Mouse (Mus musculus): ENCODE results near the gene Adamts12. TPM values are rescaled to one million over a fixed set of nuclear protein-coding genes. Genes with fewer than 3 reads are reported as not detected.

The Adamts12 gene
- total and polyA plus RNA-seq, 3 experiments: 0.03 to 0.12 (median 0.04) TPM

DNA sequence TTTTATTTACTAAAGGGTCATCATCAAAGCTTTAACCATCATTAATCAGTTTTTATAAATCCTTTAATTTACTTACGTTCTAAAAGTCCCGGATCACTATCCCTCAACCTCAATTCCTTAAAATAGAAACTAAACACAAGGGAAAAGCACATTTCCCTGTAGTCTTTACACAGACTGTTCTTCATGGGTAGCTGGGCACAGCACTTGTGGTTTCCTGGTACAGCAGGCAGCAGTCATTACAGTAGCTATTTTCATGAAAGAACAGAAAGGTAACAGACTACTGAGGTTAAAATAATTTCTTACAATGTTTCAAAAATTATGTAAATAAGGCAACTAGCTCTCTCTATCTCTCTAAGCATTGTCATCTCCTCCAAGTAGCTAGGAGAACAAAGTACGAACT is 305.0 kb downstream of the Adamts12 start (continued):
- TF ChIP-seq SMC3 (IDR thresholded peaks at IDR 0.05; ENCODE audit: low read depth, low read length) (no peak), TBP (conservative IDR thresholded peaks at IDR 0.05; ENCODE audit: low read depth, low read length) (no peak), CHD1 (IDR thresholded peaks at IDR 0.05; ENCODE audit: low read depth, low read length) (no peak), USF2 (conservative IDR thresholded peaks at IDR 0.05; ENCODE audit: low read depth, low read length) (no peak), MAZ (IDR thresholded peaks at IDR 0.05; ENCODE audit: low read depth, low read length) (no peak), ZC3H11A (IDR thresholded peaks at IDR 0.05; ENCODE audit: low read depth, low read length) (no peak), ELF1 (IDR thresholded peaks at IDR 0.05; ENCODE audit: low read depth, low read length) (no peak), MAX (IDR thresholded peaks at IDR 0.05; ENCODE audit: low read length) (no peak), NRF1 (IDR thresholded peaks at IDR 0.05; ENCODE audit: low read depth, low read length) (no peak), MAFK (IDR thresholded peaks at IDR 0.05; ENCODE audit: insufficient replicate concordance, low read length) (0 out of 2 replicates have a peak, but pooled peaks have one; percentile 31), RCOR1 (conservative IDR thresholded peaks at IDR 0.05; ENCODE audit: low read depth, low read length) (no peak), KAT2A (IDR thresholded peaks at IDR 0.05; ENCODE audit: insufficient replicate concordance, low read length) (no peak), IRF4 (IDR thresholded peaks at IDR 0.05; ENCODE audit: low read depth, low read length) (peak; percentile 88), ZMIZ1 (IDR thresholded peaks at IDR 0.05; ENCODE audit: low read depth, low read length) (no peak)

DNA sequence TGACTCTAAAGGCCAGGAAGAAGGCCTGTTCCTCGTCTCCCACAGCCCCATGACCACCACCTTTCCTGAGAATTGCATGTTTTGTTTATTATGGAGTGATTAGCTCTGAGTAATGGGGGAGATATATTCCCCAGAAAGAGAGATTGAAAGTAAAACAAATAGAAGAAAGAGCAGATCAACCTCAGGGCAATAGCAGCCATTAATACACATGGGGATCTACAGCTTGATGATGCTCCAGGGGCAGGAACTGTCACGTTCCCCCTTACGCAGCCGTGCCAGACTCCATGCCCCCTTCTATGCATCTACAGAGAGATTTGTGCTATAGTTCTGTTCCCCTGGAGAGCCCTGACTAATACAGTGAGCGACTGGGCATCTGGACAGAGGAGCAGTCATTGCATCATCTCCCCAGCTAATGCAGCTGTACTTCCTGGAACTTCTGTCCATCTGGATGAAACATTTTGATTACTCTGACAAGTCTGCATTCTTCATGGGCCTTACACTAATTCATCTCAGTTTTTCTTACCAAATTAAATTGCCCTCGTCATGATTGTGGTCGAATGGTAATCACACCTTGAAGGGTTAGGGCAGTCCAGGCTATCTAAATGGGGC is 306.0 kb downstream of the Adamts12 start:
- Histone ChIP-seq H3K4me2 (ENCODE audit: insufficient read depth, low read depth, poor library complexity, severe bottlenecking) (0 out of 2 replicates have a peak overlapping the region, but pooled peaks have one; percentile 1), H3K9ac (ENCODE audit: insufficient read depth, low read depth) (0 out of 2 replicates have a peak overlapping the region, but pooled peaks have one; percentile 40), H3K4me1 (ENCODE audit: control insufficient read depth in 1 of 2, insufficient read depth in 2 of 2) (peaks cover 22 to 37% of the 10 kb centered on the region in 2 experiments), H3K9me3 (replicated peaks; ENCODE audit: low read length) (no peaks in the 10 kb centered on the region), H3K36me3 (replicated peaks in 1 of 2; ENCODE audit: control insufficient read depth in 1 of 2, insufficient read depth in 1 of 2, low read length in 1 of 2) (no peaks in the 10 kb centered on the region), H3K27ac (ENCODE audit: insufficient read depth, low read depth) (no peak overlapping the region), H3K27me3 (replicated peaks) (no peaks in the 10 kb centered on the region), H3K79me2 (replicated peaks; ENCODE audit: control insufficient read depth, extremely low read depth, insufficient read depth, poor library complexity, severe bottlenecking) (no peaks in the 10 kb centered on the region), H3K4me3 (replicated peaks in 1 of 3; ENCODE audit: low read depth in 2 of 3, low read length in 2 of 3, poor library complexity in 1 of 3) (no peak overlapping the region)
- TF ChIP-seq JUND (conservative IDR thresholded peaks at IDR 0.05; ENCODE audit: low read depth, low read length) (peak; percentile 68), MAX (IDR thresholded peaks at IDR 0.05; ENCODE audit: low read length) (peak; percentile 25; the same call in 1 of the 2 replicates), USF1 (IDR thresholded peaks at IDR 0.05; ENCODE audit: low read depth, low read length) (no peak), ZKSCAN1 (IDR thresholded peaks at IDR 0.05; ENCODE audit: borderline replicate concordance, low read depth, low read length) (no peak), MXI1 (IDR thresholded peaks at IDR 0.05; ENCODE audit: low read depth, low read length) (peak; percentile 30; the same call in 1 of the 2 replicates), BHLHE40 (IDR thresholded peaks at IDR 0.05; ENCODE audit: low read depth, low read length) (peak; percentile 54), RAD21 (IDR thresholded peaks at IDR 0.05; ENCODE audit: low read depth, low read length) (no peak), TCF12 (IDR thresholded peaks at IDR 0.05; ENCODE audit: low read depth, low read length) (peak; percentile 81; the same call in 1 of the 2 replicates), MEF2A (IDR thresholded peaks at IDR 0.05; ENCODE audit: borderline replicate concordance, low read depth, low read length) (peak; percentile 40; the same call in 1 of the 2 replicates), CHD1 (IDR thresholded peaks at IDR 0.05; ENCODE audit: low read depth, low read length) (no peak), MYC (IDR thresholded peaks at IDR 0.05; ENCODE audit: low read depth, low read length) (peak; percentile 40; the same call in 1 of the 2 replicates), JUN (IDR thresholded peaks at IDR 0.05; ENCODE audit: insufficient read depth, low read depth, low read length) (peak; percentile 27), PAX5 (IDR thresholded peaks at IDR 0.05; ENCODE audit: low read length) (no peak), SMC3 (IDR thresholded peaks at IDR 0.05; ENCODE audit: low read depth, low read length) (no peak), GABPA (IDR thresholded peaks at IDR 0.05; ENCODE audit: insufficient replicate concordance, low read depth, low read length) (no peak), ETS1 (conservative IDR thresholded peaks at IDR 0.05; ENCODE audit: low read depth, low read length) (peak; percentile 71), POLR2AphosphoS2 (IDR thresholded peaks at IDR 0.05; ENCODE audit: low read depth, low read length) (no peak), ZNF384 (IDR thresholded peaks at IDR 0.05; ENCODE audit: low read depth, low read length) (no peak), CHD2 (IDR thresholded peaks at IDR 0.05; ENCODE audit: low read length) (no peak), IRF4 (IDR thresholded peaks at IDR 0.05; ENCODE audit: low read depth, low read length) (peak; percentile 76), ELF1 (IDR thresholded peaks at IDR 0.05; ENCODE audit: low read depth, low read length) (peak; percentile 78), NELFE (IDR thresholded peaks at IDR 0.05; ENCODE audit: low read depth, low read length) (0 out of 2 replicates have a peak, but pooled peaks have one; percentile 22), EP300 (IDR thresholded peaks at IDR 0.05; ENCODE audit: low read length) (peak; percentile 78), ZMIZ1 (IDR thresholded peaks at IDR 0.05; ENCODE audit: low read depth, low read length) (no peak), SIN3A (IDR thresholded peaks at IDR 0.05; ENCODE audit: low read length) (peak; percentile 54; the same call in 1 of the 2 replicates), RCOR1 (conservative IDR thresholded peaks at IDR 0.05; ENCODE audit: low read depth, low read length) (0 out of 2 replicates have a peak, but pooled peaks have one; percentile 68)
- dilution Hi-C loops (cut with MboI; ENCODE audit: extremely low pct_ligation_motif_present, extremely low pct_unique_long_range_greater_than_20kb, low sequenced_read_pairs): no loop called here
- in situ Hi-C loops (cut with MboI; ENCODE audit: low pct_ligation_motif_present, low pct_unique_long_range_greater_than_20kb, low sequenced_read_pairs): no loop called here
- DNase-seq (ENCODE audit: extremely low read depth): peak; percentile 51
